Mouse (Mus musculus): Measurements from ENCODE around the gene Adat1.

Adat1 gene

GRCm38 (mm10) chr8:111967246-111967870 lies 24.7 kb downstream of the Adat1 start:
- no peak for DNase-seq

GRCm38 (mm10) chr8:111964849-111965561 lies 27.1 kb downstream of the Adat1 start:
- no peak for DNase-seq

GRCm38 (mm10) chr8:111964351-111964750 lies 27.8 kb downstream of the Adat1 start:
- DNase-seq = no peak

DNA sequence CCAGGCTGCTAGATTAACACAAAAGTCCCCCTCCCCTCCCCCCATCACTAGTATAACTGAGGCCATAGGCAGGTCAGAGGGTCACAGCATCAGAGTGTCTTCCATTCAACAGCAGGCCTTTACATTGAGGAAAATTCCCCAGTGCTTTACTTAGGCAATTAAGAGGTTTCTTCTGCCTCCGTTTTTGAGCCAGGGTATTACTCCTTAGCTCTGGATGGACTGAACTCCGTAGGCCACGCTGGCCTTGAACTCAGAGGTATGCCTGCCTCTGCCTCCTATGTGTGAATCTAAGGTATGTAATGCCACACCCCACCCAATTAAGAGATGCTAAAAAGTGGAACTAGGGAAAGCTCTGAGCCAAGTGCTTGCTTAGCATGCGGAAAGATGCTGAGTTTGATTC lies 28.6 kb downstream of the Adat1 start:
- no peak for DNase-seq

GRCm38 (mm10) chr8:111963091-111963490 lies 29.0 kb downstream of the Adat1 start:
- DNase-seq = no peak

DNA sequence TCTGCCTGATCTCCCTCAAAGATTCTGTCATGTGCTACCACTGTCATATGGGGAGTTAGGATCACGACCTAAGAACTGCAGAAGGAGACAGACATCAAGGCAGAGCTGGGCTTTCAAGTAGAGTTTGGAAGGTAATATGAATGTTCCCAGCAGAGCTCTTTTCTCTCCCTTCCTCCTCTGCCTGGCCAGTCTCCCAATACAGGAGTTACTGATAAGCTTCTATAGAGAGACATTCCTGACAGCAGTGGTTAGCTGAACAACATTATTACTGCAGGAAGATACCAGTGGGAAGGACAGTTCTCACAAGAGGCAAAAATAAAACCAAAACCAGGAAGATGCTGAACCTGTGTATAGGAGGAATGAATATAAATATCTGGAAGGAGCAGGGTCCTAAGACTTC lies 29.5 kb downstream of the Adat1 start:
- no peak for DNase-seq

- DNase-seq = no peak
These were observed 30.8 kb downstream of the Adat1 start for GRCm38 (mm10) chr8:111961330-111961729.

GRCm38 (mm10) chr8:111960591-111961321 lies 31.3 kb downstream of the Adat1 start:
- DNase-seq = no peak

DNA sequence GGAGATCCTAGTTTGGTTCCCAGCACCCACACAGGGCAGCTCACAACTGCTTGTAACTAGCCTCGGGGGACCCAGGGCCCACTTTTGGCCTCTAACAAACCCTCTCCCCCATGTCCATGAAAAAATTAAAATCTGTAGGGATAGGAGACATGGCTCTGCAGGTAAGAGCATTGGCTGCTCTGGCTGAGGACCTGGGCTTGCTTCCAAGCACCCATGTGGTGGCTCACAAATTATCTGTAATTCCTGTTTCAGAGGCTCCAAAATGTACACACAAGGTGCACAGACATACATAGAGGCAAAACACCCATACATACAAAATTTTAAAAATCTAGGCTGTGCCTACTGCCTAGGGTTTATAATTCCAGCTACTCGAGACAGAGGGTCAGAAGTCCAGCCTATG lies 34.9 kb downstream of the Adat1 start:
- DNase-seq = no peak

- no peak for DNase-seq
These were observed 36.2 kb downstream of the Adat1 start for GRCm38 (mm10) chr8:111955879-111956278.

DNA sequence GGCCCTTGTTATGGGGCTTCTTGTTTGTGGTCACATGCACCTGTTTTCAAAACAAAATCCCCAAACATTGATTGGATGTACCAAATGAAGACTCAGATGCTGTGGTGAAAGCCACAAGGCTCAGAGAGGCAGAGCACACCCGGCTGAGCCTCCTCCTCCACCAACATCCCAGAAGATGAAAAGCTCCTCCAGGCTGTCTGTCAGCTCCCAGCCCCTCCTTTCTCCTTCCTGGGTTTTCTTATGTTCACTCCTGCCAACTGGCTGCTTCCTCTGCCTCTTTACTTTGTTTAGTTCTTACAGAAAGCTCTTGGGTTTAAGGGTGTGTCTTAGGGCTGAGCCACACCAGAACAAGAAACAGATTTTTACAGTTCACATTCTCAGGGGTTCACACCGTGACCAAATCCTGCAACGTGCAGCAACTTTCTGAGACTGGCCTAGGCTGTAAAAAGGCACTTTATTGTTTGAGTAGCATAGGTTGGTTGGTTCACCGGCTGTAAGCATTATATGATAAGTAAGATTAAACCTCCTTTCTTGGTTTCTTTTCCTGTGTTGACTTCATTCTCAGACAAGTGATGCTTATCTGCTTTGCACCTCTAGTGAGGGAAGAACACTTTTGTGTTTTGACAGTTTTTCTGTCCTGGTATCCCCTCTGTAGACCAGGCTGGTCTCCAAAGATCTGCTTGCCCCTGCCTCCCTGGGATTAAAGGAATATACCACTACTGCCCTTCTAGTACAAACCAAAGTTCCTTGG lies 37.1 kb downstream of the Adat1 start:
- no peak for DNase-seq

DNA sequence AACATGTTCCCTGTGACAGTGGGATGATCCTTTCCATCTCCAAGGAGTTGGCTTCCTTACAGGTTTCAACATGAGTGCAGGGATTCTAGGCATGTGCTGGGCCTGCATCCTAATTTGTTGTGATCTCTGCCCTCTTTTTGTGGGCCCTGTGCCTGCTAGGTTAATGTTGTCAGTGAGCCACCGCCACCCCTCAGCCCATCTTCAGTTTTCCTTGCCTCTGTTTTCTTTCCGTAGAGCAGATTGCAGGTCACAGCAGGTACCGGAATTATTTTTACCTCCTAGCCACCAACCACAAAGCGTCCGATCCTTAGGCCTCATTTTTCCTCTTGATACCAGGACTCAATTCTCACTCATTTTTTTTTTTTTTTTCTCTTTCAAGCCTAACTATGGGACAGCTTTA lies 40.2 kb downstream of the Adat1 start:
- DNase-seq = no peak

- no peak for DNase-seq
These were observed 40.8 kb downstream of the Adat1 start for GRCm38 (mm10) chr8:111951317-111951716.

GRCm38 (mm10) chr8:111950846-111951245 lies 41.3 kb downstream of the Adat1 start:
- DNase-seq = no peak

GRCm38 (mm10) chr8:111947954-111948353 lies 44.1 kb downstream of the Adat1 start:
- DNase-seq = no peak

DNA sequence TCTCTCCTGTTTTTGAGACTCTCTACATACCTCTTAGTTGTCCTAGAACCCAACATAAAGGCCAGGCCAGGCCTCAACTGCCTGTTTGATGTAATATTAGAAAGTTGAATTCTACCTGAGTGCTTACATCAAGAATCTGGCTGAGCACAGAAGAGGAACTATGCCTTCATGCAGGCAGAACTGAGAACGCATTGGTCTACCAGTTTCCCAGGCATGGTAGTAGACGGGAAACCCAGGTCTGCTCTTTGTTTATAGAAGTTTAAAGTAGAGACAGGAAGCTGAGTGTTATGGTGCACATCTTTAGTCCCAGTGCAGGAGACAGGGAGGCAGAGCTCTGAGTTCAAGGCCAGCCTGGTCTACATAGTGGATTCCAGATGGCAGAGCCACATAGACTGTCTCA lies 45.0 kb downstream of the Adat1 start:
- no peak for DNase-seq

GRCm38 (mm10) chr8:111943544-111943943 lies 48.6 kb downstream of the Adat1 start:
- no peak for DNase-seq

GRCm38 (mm10) chr8:111941101-111941454 lies 51.0 kb downstream of the Adat1 start:
- peak; percentile 76 to 83 for DNase-seq

GRCm38 (mm10) chr8:111940171-111941100 lies 51.7 kb downstream of the Adat1 start, which contains the start of gene Gabarapl2:
Gabarapl2 (plus strand) TSS chr8:111940703.
- DNase-seq = peak; percentile 99

- peak; percentile 44 to 60 for DNase-seq
These were observed 52.5 kb downstream of the Adat1 start for GRCm38 (mm10) chr8:111939516-111940142.

Data from kidney, postnatal 4 days (tissue).